Mouse (Mus musculus) intestine, embryonic 14.5 days (tissue): ENCODE results near the gene Tom1l2. TPM values are rescaled to one million over a fixed set of nuclear protein-coding genes. Genes with fewer than 3 reads are reported as not detected.

Experiments used
- ATAC-seq: fragments of 200-750 bp; cut with Nextera tagmentation; replicated peaks from 2 replicates; pipeline ENCODE4 v1.8.0; 2017; ENCODE audit warnings: low read depth, moderate number of reproducible peaks, moderate TSS enrichment, moderate library complexity; ENCODE audit not compliant: low FRiP score, low TSS enrichment
- DNase-seq: peaks from one replicate; pipeline ENCODE4 v3.0.0-alpha.2; 2018; ENCODE audit warnings: low spot score
- H3K27ac ChIP-seq: fragments of 300-500 bp; sonication (generic); 2 replicates; pipeline ENCODE4 v1.5.1; 2014; ENCODE audit warnings: low read depth, mild to moderate bottlenecking, control low read depth
- H3K27me3 ChIP-seq: fragments of 300-500 bp; sonication (generic); replicated peaks from 2 replicates; pipeline ENCODE4 v1.6.1; 2014; ENCODE audit warnings: low read length, control low read depth; ENCODE audit not compliant: control insufficient read depth, insufficient read depth
- H3K36me3 ChIP-seq: fragments of 300-500 bp; sonication (generic); 2 replicates; pipeline ENCODE4 v1.6.1; 2014; ENCODE audit warnings: low read length, control low read depth; ENCODE audit not compliant: control insufficient read depth, insufficient read depth
- H3K4me1 ChIP-seq: fragments of 300-500 bp; sonication (generic); replicated peaks from 2 replicates; pipeline ENCODE4 v1.6.1; 2014; ENCODE audit warnings: low read length, control low read depth, mixed read lengths; ENCODE audit not compliant: control insufficient read depth, insufficient read depth
- H3K4me2 ChIP-seq: fragments of 300-500 bp; sonication (generic); 2 replicates; pipeline ENCODE4 v1.6.1; 2014; ENCODE audit warnings: low read length
- H3K4me3 ChIP-seq: fragments of 300-500 bp; sonication (generic); 2 replicates; pipeline ENCODE4 v1.5.1; 2014; ENCODE audit warnings: low read depth, low read length, control low read depth, mixed read lengths
- H3K9ac ChIP-seq: fragments of 300-500 bp; sonication (generic); 2 replicates; pipeline ENCODE4 v1.6.1; 2014; ENCODE audit warnings: mild to moderate bottlenecking, low read length
- H3K9me3 ChIP-seq: fragments of 300-500 bp; sonication (generic); 2 replicates; pipeline ENCODE4 v1.6.1; 2016; ENCODE audit warnings: low read length, control low read depth; ENCODE audit not compliant: control insufficient read depth
- WGBS: fragments of 180-500 bp; shearing (Covaris S2); extraction: QIAGEN DNeasy Blood & Tissue Kit; methylation state at CpG from one replicate; pipeline ENCODE4 v1.1.7; 2014; 5-methylcytosine and 5-hydroxymethylcytosine counted together
- polyA plus RNA-seq: library from polyadenylated mRNA; unstranded; fragments of >200 nt; fragmentation: Nextera tagmentation; extraction: Ambion mirVana; gene quantifications from 2 replicates; pipeline ENCODE4 v1.2.1, GENCODE M21; 2014

Tom1l2 gene
- polyA plus RNA-seq, 1 experiment from 2014 or later = 19.4 TPM

GRCm38 (mm10) chr11:60190055-60190641, 162.6 kb downstream of the Tom1l2 start:
- no peak overlapping the region for H3K4me2 ChIP-seq
- H3K4me3 ChIP-seq = no peak overlapping the region
- no peak overlapping the region for H3K9ac ChIP-seq
- H3K9me3 ChIP-seq = peaks cover 13% of the 10 kb centered on the region; the same call in 1 of the 2 replicates
- no peak overlapping the region; the same call in 1 of the 2 replicates for H3K27ac ChIP-seq
- peaks cover 99% of the 10 kb centered on the region for H3K36me3 ChIP-seq
- no peak for DNase-seq
- H3K4me1 ChIP-seq = 0 out of 2 replicates have a peak, but pooled peaks cover 5% of the 10 kb centered on the region
- 89% methylated on average over 17 of the region's 17 CpGs for WGBS
- ATAC-seq = no peak
- no peaks in the 10 kb centered on the region for H3K27me3 ChIP-seq

GRCm38 (mm10) chr11:60189501-60190040, 163.1 kb downstream of the Tom1l2 start:
- H3K4me1 ChIP-seq = 0 out of 2 replicates have a peak, but pooled peaks cover 10% of the 10 kb centered on the region
- H3K4me2 ChIP-seq = no peak overlapping the region
- no peak overlapping the region for H3K4me3 ChIP-seq
- H3K27ac ChIP-seq = no peak overlapping the region; the same call in 1 of the 2 replicates
- peaks cover 8% of the 10 kb centered on the region; the same call in 1 of the 2 replicates for H3K9me3 ChIP-seq
- ATAC-seq (no peak), DNase-seq (no peak)
- H3K9ac ChIP-seq = no peak overlapping the region
- H3K27me3 ChIP-seq = no peaks in the 10 kb centered on the region
- 72% methylated on average over 21 of the region's 21 CpGs for WGBS
- H3K36me3 ChIP-seq = peaks cover 98% of the 10 kb centered on the region

GRCm38 (mm10) chr11:60188275-60188853, 164.3 kb downstream of the Tom1l2 start:
- 90% methylated on average over 25 of the region's 25 CpGs for WGBS
- Histone ChIP-seq H3K4me1 (peaks cover 22% of the 10 kb centered on the region), H3K4me3 (no peak overlapping the region), H3K36me3 (peaks cover 86% of the 10 kb centered on the region), H3K27me3 (no peaks in the 10 kb centered on the region), H3K4me2 (no peak overlapping the region), H3K9me3 (no peaks in the 10 kb centered on the region), H3K27ac (no peak overlapping the region), H3K9ac (no peak overlapping the region)
- DNase-seq (no peak), ATAC-seq (no peak)

- H3K27me3 ChIP-seq = no peaks in the 10 kb centered on the region
- WGBS = 88% methylated on average over 11 of the region's 11 CpGs
- no peak overlapping the region for H3K4me2 ChIP-seq
- H3K4me1 ChIP-seq = peaks cover 34% of the 10 kb centered on the region
- DNase-seq (no peak), ATAC-seq (no peak)
- H3K27ac ChIP-seq = no peak overlapping the region
- no peaks in the 10 kb centered on the region for H3K9me3 ChIP-seq
- H3K9ac ChIP-seq = no peak overlapping the region
- peaks cover 73% of the 10 kb centered on the region for H3K36me3 ChIP-seq
- no peak overlapping the region for H3K4me3 ChIP-seq
Measured at GRCm38 (mm10) chr11:60187070-60187469, 165.6 kb downstream of the Tom1l2 start.

GRCm38 (mm10) chr11:60185396-60186231, 167.1 kb downstream of the Tom1l2 start:
- Histone ChIP-seq H3K27ac (no peak overlapping the region), H3K36me3 (peaks cover 59% of the 10 kb centered on the region), H3K9me3 (no peaks in the 10 kb centered on the region), H3K9ac (no peak overlapping the region), H3K27me3 (no peaks in the 10 kb centered on the region), H3K4me1 (peaks cover 48% of the 10 kb centered on the region), H3K4me3 (no peak overlapping the region), H3K4me2 (no peak overlapping the region)
- 75% methylated on average over 20 of the region's 20 CpGs for WGBS
- DNase-seq = no peak
- no peak for ATAC-seq

- ATAC-seq (0 out of 2 replicates have a peak, but pooled peaks have one; percentile 26), DNase-seq (no peak)
- no peaks in the 10 kb centered on the region for H3K27me3 ChIP-seq
- no peak overlapping the region for H3K4me2 ChIP-seq
- peaks cover 53% of the 10 kb centered on the region for H3K36me3 ChIP-seq
- H3K4me1 ChIP-seq = peaks cover 56% of the 10 kb centered on the region
- H3K4me3 ChIP-seq = no peak overlapping the region
- H3K9me3 ChIP-seq = no peaks in the 10 kb centered on the region
- peak overlapping the region; percentile 23; the same call in 1 of the 2 replicates for H3K27ac ChIP-seq
- no peak overlapping the region for H3K9ac ChIP-seq
- WGBS = 45% methylated on average over 22 of the region's 22 CpGs
Measured at GRCm38 (mm10) chr11:60184346-60185325, 168.1 kb downstream of the Tom1l2 start.

- Histone ChIP-seq H3K4me2 (no peak overlapping the region), H3K4me1 (peaks cover 73% of the 10 kb centered on the region), H3K4me3 (no peak overlapping the region), H3K27me3 (no peaks in the 10 kb centered on the region), H3K9me3 (no peaks in the 10 kb centered on the region), H3K27ac (peak overlapping the region; percentile 38; the same call in 1 of the 2 replicates), H3K9ac (no peak overlapping the region), H3K36me3 (peaks cover 37% of the 10 kb centered on the region)
- DNase-seq (no peak), ATAC-seq (no peak)
- 54% methylated on average over 2 of the region's 2 CpGs for WGBS
Measured at GRCm38 (mm10) chr11:60182741-60183140, 170.0 kb downstream of the Tom1l2 start.
